Mouse (Mus musculus) urinary bladder, adult 18-20 months (tissue): ENCODE results near the gene Prkca.

Experiments
- DNase-seq, 2 experiments: peaks; one replicate each; pipeline ENCODE4 v3.0.0; 2022; ENCODE audit warnings: low spot score in 2 of 2, mixed read lengths in 2 of 2

Prkca gene

GRCm38 (mm10) chr11:108261751-108262160 is 82.0 kb downstream of the Prkca start:
- DNase-seq: no peak

- no peak for DNase-seq
Observed at GRCm38 (mm10) chr11:108260775-108261517, 82.8 kb downstream of the Prkca start.

- DNase-seq: no peak
Observed at GRCm38 (mm10) chr11:108259391-108259790, 84.3 kb downstream of the Prkca start.

- no peak for DNase-seq
Observed at GRCm38 (mm10) chr11:108258811-108259266, 84.9 kb downstream of the Prkca start.

- no peak for DNase-seq
Observed at GRCm38 (mm10) chr11:108257921-108258320, 85.8 kb downstream of the Prkca start.

GRCm38 (mm10) chr11:108254681-108255080 is 89.0 kb downstream of the Prkca start:
- DNase-seq: no peak

- DNase-seq: no peak
Observed at GRCm38 (mm10) chr11:108251924-108252775, 91.6 kb downstream of the Prkca start.

GRCm38 (mm10) chr11:108250829-108251637 is 92.7 kb downstream of the Prkca start:
- DNase-seq: no peak

- no peak for DNase-seq
Observed at GRCm38 (mm10) chr11:108250146-108250635, 93.5 kb downstream of the Prkca start.

GRCm38 (mm10) chr11:108249487-108249886 is 94.2 kb downstream of the Prkca start:
- no peak for DNase-seq

GRCm38 (mm10) chr11:108249047-108249403 is 94.7 kb downstream of the Prkca start:
- no peak for DNase-seq

- DNase-seq: no peak
Observed at GRCm38 (mm10) chr11:108248218-108249046, 95.3 kb downstream of the Prkca start.

- DNase-seq: no peak
Observed at GRCm38 (mm10) chr11:108247121-108247863, 96.4 kb downstream of the Prkca start.

- DNase-seq: no peak
Observed at GRCm38 (mm10) chr11:108246267-108246702, 97.4 kb downstream of the Prkca start.

GRCm38 (mm10) chr11:108244241-108244640 is 99.5 kb downstream of the Prkca start:
- DNase-seq: no peak

GRCm38 (mm10) chr11:108243633-108244032 is 100.1 kb downstream of the Prkca start:
- DNase-seq: no peak

- DNase-seq: no peak
Observed at GRCm38 (mm10) chr11:108240924-108241498, 102.7 kb downstream of the Prkca start.

GRCm38 (mm10) chr11:108239173-108239572 is 104.6 kb downstream of the Prkca start:
- DNase-seq: no peak

- DNase-seq: no peak
Observed at GRCm38 (mm10) chr11:108236754-108237428, 106.8 kb downstream of the Prkca start.
